Mouse (Mus musculus) G1E-ER4 (cell line): ENCODE measurements around the gene Wt1. TPM values are rescaled to one million over a fixed set of nuclear protein-coding genes. Genes with fewer than 3 reads are reported as not detected.

ENCODE experiments used
- GATA1 ChIP-seq: IDR thresholded peaks from one replicate; pipeline ENCODE4 v1.8.0; 2012; ENCODE audit warnings: low read length, inconsistent platforms
- polyA plus RNA-seq: library from polyadenylated mRNA; stranded (reverse); fragments of >175 nt; gene quantifications from 2 replicates; pipeline ENCODE4 v1.2.3, GENCODE M21; 2012

The Wt1 gene
- polyA plus RNA-seq, 1 experiment, result not detected

- no peak for TF ChIP-seq GATA1
Measured at GRCm38 (mm10) chr2:105200152-105200551, 73.8 kb downstream of the Wt1 start.

- TF ChIP-seq GATA1, result no peak
Measured at GRCm38 (mm10) chr2:105206563-105207174, 80.3 kb downstream of the Wt1 start.

GRCm38 (mm10) chr2:105212839-105213238 is 86.5 kb downstream of the Wt1 start:
- no peak for TF ChIP-seq GATA1

- no peak for TF ChIP-seq GATA1
Measured at GRCm38 (mm10) chr2:105215914-105216313, 89.6 kb downstream of the Wt1 start.

GRCm38 (mm10) chr2:105219229-105219628 is 92.9 kb downstream of the Wt1 start:
- TF ChIP-seq GATA1, result no peak

GRCm38 (mm10) chr2:105219664-105220063 is 93.3 kb downstream of the Wt1 start:
- TF ChIP-seq GATA1, result no peak

- no peak for TF ChIP-seq GATA1
Measured at GRCm38 (mm10) chr2:105220738-105221303, 94.5 kb downstream of the Wt1 start.

Other genes with a start within 250 kb of the Wt1 start
- 5.3 and 9.9 TPM in 2 replicates for gene Eif3m, start 109.4 kb upstream of the Wt1 start, polyA plus RNA-seq
- gene Gm11060, start 34.5 kb upstream of the Wt1 start, polyA plus RNA-seq, result not detected in 2 replicates
- gene Them7, start 97.8 kb downstream of the Wt1 start, polyA plus RNA-seq, result not detected in 2 replicates